Mouse (Mus musculus) v-Abl transformed pro-B cells (cell line): Measurements from ENCODE around the gene Sgcg.

ENCODE experiments used
- in situ Hi-C, 2 experiments: fragments of 400-800 bp; cut with MboI; formaldehyde crosslinking; loops; one replicate each; pipeline ENCODE4 v1.15.1; 2025; ENCODE audit not compliant: unreplicated experiment in 2 of 2

Gene Sgcg

GRCm38 (mm10) chr14:61258352-61258751 lies at the start of gene Sgcg:
Gene Sgcg, minus strand, starts transcription at chr14:61258490.
- in situ Hi-C loops, result no loop called here

GRCm38 (mm10) chr14:61303969-61304609 lies 45.8 kb upstream of the Sgcg start:
- in situ Hi-C loops, result no loop called here

- in situ Hi-C loops, result no loop called here
Observed at GRCm38 (mm10) chr14:61302428-61302827, 44.1 kb upstream of the Sgcg start.

DNA sequence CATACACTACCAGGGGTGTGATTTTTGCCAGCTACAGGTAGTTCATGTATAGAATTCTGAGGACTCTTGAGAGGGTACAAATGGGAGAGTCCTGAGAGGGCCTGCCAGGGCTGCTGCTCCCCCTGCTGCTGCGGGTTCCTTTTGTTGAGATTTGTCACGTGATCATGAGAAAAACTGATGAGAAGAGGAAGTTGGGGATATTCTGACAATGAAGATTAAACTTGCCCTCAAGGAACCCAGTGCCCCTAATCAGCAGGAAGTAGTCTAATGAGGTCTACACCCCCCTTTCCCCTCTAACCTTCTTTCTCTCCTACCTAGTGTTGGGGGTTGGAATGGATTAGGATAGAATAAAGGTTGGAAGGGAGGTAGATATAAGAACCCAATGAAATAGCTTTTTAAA lies 43.0 kb upstream of the Sgcg start:
- in situ Hi-C loops, result no loop called here

DNA sequence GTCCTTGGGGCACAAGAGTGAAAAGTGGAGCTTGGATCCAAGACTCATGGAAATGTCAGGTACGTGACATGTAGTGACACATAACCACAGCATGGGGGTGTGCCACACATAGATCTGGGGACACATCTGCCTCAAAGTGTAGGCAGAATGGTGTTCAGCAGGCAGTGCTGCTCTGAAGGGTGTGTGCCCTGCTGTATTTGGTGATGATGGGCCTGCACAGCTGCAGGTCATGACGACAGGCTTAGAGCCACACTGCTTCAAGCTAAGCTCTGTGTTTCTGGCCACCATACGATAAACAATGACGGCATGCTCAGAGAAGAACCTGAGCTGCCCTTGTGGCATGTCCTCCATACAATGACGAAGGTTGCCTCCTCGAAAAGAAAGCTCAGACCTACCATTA lies 41.5 kb upstream of the Sgcg start:
- in situ Hi-C loops, result loop anchor here (5.0 to 25.0 kb wide), 4 partner anchors 185 to 1688 kb away; no protein-coding TSS in a partner anchor

DNA sequence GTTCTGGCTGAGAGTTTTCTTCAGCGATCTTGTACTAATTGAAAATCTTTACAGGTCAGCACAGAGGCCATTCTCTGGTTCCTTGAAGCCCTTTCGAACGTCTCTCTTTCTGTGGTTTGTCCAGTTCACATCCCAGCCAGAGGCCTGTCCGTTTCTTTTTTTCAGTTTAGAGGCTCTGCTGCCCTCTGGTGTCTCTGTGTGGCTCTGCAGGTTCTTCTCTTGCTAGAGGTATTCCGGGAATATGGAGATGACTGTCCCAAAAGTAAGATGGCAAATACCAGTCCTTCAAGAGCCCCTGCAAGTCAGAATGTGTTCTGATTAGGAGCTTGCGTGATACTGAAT lies 36.4 kb upstream of the Sgcg start:
- in situ Hi-C loops, result loop anchor here (5.0 to 25.0 kb wide), 4 partner anchors 180 to 1682 kb away; no protein-coding TSS in a partner anchor

GRCm38 (mm10) chr14:61293884-61294737 lies 35.8 kb upstream of the Sgcg start:
- in situ Hi-C loops, result loop anchor here (5.0 to 25.0 kb wide), 4 partner anchors 179 to 1682 kb away; no protein-coding TSS in a partner anchor

GRCm38 (mm10) chr14:61290664-61291063 lies 32.4 kb upstream of the Sgcg start:
- in situ Hi-C loops, result loop anchor here (5.0 to 25.0 kb wide), 4 partner anchors 176 to 1678 kb away; no protein-coding TSS in a partner anchor

- in situ Hi-C loops, result loop anchor here in 1 of 2 experiments (25.0 kb wide), 1 partner anchor 1676 kb away; no protein-coding TSS in a partner anchor
Observed at GRCm38 (mm10) chr14:61288606-61289286, 30.5 kb upstream of the Sgcg start.

DNA sequence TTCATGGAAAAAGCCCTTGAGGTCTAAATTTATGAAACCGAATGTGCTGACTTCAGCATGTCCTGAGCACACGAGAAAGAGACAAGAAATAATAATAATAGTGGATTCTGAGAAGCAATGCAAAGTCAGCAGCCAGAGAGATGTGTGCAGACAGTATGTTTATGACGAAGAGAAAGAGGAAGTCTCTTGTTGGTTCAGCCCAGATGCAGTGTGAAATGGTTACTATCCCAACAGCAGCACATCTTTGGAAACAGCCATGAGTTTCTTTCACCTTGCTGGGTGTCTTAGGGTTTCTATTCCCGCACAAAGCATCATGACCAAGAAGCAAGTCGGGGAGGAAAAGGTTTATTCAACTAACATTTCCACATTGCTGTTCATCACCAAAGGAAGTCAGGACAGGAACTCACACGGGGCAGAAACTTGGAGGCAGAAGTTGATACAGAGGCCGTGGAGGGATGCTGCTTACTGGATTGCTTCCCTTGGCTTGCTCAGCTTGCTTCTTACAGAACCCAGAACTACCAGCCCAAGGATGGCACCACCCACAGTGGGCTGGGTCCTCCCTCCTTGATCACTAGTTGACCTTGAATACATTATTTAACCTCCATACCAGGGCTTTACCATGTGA lies 20.5 kb upstream of the Sgcg start:
- in situ Hi-C loops, result loop anchor here in 1 of 2 experiments (25.0 kb wide), 1 partner anchor 1666 kb away; no protein-coding TSS in a partner anchor

- in situ Hi-C loops, result loop anchor here in 1 of 2 experiments (25.0 kb wide), 1 partner anchor 1665 kb away; no protein-coding TSS in a partner anchor
Observed at GRCm38 (mm10) chr14:61277285-61277684, 19.0 kb upstream of the Sgcg start.

DNA sequence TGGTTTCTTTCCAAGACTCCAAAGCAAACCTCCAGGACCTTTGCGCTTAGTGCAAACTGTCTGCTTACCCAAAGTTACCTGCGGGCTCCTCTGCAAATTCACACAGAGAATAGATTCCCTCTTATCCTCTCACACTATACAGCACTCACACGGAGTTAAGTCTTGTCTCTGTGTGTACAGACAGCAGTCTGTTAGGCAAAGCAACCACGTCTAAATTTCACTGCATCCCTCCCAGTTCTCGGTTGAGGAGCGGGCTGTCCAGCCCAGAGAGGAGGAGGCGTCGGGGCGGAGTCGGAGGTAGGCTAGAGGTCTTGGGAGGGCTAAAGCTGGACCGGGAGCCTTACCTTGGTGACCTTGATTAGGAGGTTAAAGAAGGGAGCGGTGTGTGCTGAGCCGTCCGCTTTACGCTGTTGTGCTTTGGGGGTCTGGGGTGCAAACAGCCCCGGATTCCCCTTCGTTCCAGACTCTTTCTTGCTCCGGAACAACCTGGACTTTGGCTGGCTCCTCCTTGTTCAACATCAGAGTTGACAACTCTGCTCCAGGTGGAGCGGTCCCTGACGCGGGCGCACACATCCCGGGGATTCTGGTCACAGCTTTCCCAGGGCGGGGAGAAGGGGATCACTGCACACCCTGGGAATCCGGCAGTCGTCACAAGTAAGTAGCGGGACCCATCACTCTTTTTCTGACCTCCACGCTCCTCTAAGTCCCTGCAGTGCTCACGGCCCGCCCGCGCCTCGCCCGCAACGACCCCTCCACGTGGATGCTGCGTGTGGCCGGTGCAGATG lies 16.3 kb upstream of the Sgcg start:
- in situ Hi-C loops, result loop anchor here in 1 of 2 experiments (25.0 kb wide), 1 partner anchor 1662 kb away; no protein-coding TSS in a partner anchor

DNA sequence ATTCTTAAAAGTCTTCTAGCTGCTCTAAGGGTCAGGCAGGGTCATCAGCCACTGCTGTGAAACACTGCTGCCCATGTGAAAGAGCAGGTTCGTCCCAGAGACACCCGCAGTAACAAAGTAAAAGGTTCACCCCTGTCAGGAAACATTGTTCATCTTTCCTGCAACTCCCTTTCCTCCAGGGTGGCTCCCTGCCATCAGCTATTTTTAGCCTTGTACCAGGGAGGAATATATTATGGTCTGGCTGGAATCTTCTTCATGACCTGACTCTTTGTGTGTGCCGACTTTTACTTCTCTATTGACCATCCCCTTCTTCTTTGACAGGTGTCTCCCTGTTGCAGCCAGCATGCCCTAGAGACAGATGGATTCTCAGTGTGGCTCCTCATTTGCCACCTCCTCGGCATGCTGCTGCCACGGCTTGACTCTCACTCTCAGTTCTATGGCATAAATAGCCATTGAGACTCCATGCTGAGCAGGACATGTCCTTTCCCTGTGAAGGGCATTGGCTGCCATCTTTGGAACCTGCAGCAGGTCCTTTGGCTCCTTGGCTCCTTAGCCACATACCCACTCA lies 9.7 kb upstream of the Sgcg start:
- in situ Hi-C loops, result no loop called here

DNA sequence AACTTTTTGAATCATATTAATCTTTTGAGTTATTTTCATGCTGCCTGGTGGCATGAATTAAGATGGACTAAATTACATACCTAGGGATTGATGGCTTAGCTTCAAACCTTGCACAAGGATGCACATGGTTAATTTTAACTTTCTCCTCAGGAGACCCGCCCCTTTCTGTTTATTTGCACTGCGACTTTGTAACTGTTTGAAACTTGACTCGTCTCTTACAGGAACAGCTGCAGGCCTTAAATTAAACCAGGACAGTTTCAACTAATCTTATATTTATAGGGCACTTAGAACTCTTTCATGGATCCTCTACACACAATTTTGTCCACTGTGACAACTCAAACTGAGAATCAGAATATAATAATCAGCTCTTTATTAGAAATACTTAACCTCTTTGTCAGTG lies 794 bp upstream of the Sgcg start:
- in situ Hi-C loops, result no loop called here

DNA sequence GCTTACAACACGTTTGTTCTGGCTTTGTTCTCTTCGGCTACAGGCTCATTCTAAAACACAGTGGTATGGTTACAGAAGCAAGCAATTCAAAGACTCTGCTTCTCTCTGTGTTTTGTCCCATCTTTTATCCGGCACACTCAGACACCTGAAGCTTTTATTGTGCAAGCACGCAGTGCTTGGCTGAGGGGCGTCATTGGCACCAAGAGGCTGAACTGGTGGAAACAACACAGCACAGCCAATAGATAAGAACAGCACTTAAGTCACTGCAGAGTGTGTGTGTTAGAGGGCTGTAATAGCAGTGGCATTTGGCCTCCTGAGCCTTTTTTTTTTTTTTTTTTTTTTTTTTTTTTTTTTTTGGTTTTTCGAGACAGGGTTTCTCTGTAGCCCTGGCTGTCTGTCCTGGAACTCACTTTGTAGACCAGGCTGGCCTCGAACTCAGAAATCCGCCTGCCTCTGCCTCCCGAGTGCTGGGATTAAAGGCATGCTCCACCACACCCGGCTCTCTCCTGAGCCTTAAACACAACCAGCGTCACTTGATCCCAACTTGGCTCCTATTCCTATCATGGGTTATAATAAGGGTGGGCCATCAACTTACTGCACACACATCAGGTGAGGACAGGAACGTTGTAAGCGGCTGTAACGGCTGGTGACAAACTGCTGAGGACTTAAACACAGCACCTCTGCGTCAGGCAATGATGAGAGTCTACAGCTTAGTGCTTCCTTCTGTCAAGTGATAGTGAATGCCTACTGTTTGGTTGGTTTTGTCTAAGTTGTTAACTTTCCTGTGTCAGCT lies 5.5 kb downstream of the Sgcg start:
- in situ Hi-C loops, result no loop called here

DNA sequence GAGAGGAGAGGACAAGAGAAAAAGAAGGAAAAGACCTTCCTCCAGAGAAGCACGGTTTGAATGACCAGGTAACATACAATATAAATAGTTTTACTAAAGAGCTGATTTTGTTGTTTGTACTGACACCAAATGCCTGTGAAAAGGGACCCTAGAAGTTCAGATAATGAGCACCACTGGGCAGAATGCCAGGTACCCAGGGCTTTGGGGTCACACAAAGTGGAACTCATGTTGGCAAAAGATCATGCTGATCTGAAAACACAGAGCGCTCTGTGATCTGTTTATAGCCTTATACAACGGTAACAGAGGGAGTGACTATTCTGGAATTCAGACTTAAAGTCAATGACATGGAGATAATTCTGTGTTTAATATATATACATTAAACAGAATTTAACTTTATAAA lies 11.8 kb downstream of the Sgcg start:
- in situ Hi-C loops, result no loop called here

GRCm38 (mm10) chr14:61242611-61243010 lies 15.7 kb downstream of the Sgcg start:
- in situ Hi-C loops, result no loop called here

GRCm38 (mm10) chr14:61238751-61239150 lies 19.5 kb downstream of the Sgcg start:
- in situ Hi-C loops, result no loop called here
